Mouse (Mus musculus) cerebellum, postnatal 36 days (tissue): ENCODE results near the gene Tbpl1.

ENCODE experiments used
- DNase-seq, 2 experiments: peaks; one replicate each; pipeline ENCODE4 v3.0.0; 2021 to 2022; ENCODE audit warnings: mixed read lengths in 2 of 2

Tbpl1 gene

DNA sequence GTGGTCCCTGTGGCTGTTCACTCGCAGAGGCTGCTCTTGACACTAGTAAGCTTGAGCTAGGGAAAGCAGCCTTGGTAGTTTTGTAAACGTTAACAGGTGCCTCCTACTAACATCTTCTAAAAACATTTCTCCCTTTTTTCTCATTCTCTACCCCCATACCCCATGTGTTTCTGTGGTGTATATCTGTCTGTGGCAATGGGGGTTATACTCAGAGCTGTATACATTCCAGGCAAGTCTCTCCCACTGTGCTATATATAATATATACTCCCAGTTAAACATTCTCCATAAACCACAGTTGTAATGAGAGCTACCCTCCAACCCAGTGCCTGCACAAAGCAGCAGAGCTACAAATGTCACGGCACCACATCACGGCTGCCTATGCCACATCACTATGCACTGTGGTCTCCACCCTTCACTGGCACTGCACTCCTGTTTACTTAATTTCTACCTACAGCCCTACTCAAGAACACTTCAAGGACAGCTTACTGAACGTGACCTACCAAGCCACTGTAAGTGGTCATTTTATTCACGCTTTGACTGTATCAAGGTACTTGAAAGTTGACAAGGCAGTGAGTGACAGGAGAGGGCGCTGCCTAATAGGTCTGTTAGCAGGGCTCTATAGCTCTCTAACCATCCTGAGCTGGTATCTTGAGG is 23.4 kb downstream of the Tbpl1 start:
- DNase-seq: no peak

DNA sequence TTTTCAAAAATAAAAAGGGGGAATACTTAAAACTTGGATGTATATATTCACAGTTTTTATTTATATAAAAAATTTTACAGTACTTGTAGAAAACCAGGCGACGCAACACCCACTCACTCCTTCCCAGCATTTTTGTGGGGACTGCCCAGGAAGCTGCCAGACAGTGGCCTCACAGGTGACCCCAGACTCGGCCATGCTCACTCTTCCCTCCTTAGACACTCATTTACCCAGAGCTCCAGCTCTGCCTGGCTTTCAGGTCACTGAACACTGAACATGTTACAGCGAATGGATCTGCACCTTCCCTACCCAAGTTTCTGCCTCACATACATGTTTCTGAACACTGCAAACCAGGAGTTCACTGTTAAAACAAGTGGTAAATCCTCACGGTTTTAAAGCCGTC is 27.9 kb downstream of the Tbpl1 start:
- no peak for DNase-seq

DNA sequence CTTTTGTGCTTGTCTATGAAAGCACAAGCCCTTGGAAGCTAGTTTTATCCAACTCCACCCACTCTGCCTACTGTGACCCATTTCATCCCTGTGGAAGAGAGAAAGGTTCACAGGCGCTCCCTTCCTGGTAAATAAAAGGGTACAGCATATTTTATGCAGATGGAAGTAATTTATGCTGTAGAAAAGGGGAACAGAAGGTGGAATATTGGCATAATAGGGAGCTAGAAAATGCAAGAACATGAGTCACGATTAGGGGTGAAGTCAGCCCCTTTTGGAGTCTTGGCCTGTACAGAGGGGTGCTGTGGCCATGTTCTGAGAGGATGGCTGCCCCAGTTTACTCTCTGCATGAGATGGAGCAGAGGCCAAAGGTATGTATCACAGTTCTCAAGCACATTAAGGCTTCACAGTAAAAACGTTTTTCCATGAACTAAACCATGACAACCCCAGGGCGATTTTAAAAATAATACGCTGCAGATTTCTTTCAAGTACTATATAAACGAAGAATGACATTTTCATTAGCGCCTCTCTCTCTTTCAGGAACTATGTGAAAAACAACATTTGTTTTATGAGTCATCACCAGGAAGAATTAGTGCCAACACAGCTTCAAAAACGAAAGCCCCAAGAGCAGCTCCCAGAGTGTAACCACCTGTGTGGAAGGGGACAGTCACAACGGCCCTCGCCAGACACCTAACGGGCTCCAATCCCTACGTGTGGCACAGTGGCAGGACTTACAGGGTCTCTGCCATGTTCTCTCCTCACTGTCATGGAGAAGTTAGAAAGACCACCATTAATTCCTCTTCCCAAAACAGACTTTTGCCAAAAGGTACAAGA is 30.0 kb downstream of the Tbpl1 start:
- DNase-seq: peak; percentile 50 to 67

DNA sequence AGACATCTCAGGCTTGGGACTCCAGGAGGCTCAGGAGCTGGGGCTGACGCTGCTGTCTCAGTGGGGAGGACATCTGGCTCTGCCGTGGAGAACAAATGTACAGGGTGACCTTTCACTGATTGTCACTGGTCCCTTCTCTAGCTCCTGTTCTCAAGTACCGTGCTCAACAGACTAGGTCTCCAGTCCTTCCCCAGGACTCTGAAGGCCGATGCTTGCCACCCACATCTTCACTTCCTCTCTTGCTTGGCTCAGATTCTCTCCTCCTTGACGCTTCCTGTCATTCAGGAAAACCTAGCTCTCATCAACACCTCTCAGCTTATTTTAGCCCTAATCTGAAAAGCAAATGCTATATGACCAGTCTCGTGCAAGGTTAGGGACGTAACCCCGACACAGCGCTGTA is 31.0 kb downstream of the Tbpl1 start:
- no peak for DNase-seq

DNA sequence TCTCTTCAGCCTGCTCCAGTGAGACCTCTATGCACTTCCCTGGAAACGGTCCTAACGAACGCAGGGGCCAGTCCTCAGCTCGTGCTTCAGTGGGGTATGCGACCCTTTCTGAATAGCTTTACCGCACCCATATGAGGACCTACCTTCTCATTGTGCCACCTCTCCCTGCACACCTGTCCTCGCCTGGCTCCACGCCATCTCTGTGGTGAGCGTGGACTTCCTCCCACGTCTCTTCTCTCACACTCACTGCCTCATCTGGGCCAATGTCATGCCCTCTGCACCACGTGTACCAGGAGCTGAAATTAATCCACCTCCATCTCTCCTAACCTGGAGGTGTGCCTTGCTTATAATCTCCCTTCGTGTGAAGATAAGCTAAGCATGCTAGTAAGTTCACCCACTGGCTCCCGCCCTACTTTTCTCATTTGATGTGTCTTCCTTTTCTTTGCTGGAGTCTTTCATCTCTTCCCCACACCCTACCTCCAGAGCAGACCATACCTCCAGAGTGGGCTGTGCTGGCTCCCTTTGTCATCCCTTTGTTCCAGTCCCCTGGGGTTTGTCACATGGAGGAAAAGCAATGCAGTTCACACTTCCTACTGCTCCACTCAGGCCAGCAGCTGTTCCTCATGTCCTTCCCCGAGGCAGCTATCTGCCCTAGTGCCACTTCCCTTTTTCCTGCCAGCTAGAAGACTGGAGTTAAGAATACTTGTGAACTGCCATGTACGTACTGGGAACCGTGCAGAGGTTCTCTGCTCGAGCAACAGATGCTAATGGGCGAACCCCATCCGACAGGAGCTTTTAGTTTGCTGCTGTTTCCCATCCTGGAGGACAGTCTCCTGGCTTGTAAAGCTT is 32.0 kb downstream of the Tbpl1 start:
- peak in 1 of 2 experiments; percentile 42 for DNase-seq

DNA sequence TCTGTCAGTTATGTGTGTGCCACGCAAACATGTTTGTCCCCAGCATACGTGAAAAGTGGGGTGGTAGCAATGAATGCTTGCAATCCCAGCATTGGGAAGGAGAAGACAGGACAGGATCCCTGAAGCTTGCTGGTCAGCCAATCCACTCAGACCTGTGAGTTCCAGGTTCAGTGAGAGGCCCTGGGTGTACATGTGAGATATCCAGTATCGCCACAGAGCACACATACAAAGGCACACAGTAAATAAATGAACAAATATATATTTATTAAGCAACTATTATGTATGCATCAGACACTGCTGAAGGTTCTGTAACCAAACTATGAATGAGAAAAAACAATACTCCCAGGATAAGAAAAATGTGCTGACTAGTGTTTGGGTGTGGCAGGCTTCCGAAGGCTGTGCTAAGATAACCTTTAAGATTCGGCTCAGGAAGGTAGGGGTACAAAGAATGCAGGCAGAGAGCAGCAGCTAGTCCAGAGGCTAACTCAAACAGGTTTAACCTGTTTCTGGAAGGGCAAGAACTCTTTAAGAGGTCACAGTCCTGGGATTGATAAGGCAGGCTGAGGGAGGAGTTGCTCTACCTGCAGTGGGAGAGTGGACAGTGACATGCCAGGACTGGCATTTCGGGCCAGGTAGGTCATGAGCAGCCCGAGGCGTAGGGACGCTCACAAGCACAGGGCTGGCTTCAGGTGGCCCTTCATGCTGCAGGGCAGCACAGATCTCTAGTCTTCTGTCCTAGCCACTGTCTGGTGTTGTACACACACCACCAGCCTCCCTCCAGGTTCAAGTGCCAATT is 33.4 kb downstream of the Tbpl1 start:
- DNase-seq: no peak

DNA sequence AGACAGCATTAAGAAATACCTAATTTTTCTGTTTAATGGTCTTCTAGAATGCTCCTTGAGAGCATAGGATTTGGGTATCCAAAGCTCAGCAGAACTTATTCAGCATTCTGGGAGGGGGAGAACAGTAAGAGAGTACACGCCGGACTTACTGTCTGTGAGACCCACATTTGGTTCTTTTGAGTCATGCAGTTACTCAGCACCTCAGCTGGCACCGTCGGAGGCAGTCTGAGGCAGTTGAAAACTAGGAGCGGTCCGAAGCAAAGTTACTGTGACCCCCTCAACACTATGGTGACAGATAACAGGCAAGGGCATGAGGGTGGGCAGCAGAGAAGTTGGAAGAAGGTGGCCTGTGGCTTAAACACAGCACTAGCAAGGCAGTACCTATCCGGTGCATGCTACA is 34.9 kb downstream of the Tbpl1 start:
- no peak for DNase-seq

DNA sequence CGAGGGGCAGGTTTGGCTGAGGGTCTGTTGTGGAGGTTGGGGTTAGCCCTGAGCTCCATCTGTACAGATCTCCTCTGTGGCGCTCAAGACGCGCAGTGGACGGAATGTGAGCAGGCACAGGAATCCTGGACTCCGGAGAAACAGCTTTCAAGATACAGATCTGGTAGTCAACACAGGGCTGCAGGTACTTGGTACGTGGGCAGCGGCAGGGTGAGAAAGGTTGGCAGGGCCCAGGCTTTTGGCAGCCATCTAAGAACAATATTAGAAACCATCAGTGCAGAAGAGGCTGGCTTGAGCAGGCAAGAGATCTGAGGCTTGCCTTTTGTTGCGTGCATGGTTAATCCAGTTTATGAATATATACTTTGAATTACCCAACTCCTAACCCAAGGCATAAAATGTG is 35.5 kb downstream of the Tbpl1 start:
- DNase-seq: no peak

DNA sequence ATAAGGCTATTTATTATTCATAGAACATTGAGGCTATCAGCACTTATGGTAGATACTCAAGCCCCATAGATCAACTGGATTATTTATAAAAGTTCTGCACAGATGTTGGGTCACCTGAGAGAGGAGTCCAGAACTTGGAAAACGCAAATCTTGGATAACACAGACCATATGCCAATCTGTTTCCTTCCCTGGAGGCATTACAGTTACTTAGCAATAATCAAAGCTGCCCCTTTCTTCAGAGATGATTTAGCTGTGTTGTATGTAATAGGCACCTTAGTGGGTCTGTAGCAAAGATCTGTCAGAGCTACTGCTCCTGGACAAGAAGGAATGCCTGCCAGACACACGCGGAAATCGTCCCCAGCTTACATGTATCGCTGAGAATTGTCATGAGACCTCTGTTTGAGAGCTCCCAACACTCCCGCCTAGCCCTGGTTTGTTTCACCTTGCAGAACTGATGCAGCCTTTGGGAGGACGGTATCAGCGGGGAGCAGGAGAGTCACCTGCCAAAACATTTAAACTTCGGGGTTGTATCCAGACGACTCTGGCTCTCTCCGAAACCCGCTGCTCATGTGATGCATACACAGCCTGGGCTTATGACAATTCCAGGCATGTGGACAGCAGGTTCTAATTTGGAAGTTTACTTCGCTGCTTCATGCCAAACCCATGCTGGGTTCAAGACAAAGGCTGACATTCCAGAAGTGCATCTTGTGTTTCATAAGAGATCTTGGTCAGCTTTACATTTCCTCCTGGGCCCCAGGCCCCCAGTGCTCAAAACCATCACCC is 55.7 kb downstream of the Tbpl1 start:
- peak; percentile 27 to 28 for DNase-seq

DNA sequence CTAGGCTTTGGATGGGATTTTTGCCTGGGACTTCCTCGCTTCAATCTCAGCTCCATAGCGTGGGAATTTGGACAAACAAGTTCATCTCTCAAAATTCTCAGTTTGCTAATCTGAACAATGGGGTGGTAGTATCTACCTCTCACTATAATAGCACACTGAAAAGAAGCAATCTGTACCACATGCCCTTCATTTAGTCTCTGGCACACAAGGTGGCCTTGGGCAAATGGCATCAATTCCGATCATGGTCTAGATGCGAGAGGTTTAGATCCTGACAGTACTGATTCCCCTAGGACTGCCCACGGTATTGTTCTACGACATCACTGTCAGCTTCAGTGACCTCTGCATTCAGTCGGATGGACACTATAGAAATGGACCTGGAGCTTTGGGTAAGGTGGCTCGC is 57.6 kb downstream of the Tbpl1 start:
- DNase-seq: no peak

DNA sequence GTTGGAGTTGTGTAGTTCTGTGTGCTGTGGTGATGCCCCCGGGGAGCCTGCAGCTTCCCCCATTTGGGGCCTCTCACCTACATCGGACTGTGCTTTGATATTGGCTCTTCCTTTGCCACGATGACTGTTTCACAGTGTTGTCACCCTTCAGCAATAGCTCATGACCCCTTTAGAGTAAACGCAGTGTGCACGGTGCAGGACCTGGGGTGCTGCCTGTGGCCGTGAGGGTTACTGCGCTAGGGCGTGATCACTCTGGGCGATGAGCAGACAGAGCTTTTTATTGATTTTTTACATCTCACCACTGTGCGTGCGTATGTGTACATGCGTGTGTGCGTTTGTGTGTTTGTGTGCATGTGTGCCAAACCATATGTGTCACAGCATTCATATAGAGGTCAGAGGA is 63.2 kb downstream of the Tbpl1 start:
- no peak for DNase-seq

DNA sequence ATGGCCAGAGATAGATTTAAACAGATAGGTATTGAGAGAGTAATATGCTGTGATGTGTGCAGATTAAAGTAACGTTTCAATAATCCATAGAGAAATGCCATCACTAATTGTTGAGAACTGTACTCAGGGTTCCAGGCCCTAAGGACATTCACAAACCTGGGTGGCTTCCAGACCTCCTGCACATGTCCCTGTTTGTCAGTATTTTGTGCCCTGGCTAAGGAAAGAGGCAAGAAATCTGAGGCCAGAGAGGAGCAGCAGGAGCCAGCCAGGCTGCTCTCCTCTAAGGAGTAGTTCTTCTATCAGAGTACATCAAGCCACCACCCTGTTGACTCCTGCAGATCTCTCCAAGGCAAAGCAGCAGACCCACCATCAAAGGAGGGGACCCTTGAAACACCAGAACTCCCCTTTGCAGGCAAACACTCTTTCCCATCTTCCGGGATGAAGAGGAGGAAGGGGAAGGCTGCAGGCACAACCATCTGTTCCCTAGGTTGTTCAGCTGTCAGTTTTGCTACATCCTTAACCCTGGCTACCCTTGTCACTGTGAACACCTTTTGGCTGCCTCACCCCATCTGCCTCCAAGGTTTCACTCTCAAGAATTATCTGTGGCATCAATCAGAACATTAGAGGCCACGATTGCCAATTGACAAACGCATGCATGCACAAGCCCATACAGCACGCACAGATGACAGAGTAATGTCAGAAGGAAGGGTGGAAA is 71.3 kb downstream of the Tbpl1 start:
- peak; percentile 34 to 38 for DNase-seq

DNA sequence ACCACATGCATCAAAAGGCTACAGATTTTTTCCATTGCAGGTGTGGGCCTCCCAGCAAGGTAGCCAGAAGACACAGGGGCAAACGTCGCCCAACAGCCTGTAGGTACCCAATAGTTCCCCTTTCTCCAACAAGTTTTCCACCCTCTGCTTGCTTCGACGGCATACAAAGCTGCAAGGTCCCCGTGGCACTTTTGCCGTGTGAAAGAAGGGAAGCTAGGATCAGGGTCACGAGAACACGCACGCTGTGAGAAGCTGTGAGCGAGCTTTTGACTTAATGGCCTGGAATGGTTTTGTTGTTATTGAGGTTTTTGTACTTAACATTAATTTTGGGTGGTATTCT is 72.4 kb downstream of the Tbpl1 start:
- no peak for DNase-seq

DNA sequence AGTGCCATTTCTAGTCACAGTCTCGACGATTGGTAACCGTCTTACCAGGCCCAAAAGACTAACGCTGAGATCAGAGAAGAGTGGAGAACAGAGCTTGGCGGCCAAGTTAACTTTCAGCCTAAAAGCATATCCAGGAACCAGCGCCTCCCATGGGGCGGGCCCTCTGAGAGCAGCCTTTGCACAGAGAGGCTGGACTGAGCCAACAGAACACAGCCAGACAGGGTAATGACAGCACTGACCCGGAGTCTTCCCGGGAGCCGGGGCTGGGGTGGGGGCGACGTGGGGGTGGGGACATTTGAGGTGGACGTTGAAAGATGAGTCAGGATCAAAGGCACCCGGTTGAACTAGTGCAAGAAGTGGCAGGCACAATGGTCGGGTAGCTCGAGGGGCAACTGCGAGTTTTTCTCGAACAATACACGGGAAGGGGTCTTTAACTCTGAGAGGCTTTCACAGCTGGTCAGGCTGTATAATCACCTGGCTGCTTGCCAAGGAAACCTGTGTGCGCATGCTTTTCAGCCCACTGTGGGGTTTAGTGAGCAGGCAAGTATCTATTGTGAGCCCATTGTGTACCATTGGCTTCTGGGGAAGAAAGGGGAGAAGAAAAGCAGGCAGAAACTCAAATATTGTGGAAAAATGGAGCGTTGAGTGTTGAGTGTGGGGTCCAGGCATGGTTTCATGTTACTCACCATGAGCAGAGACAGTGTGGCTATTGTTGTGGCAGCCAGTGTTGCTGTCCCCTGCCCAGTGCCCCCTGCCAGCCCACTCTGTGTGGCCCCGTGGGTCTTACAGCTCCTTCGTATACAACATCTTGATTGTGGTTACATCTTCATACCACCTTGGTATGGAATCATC is 73.0 kb downstream of the Tbpl1 start:
- DNase-seq: no peak
